Mouse (Mus musculus) liver, embryonic 14.5 days (tissue): Measurements from ENCODE around the gene Gm21987. TPM values are rescaled to one million over a fixed set of nuclear protein-coding genes. Genes with fewer than 3 reads are reported as not detected.

Experiments
- ATAC-seq: fragments of 200-750 bp; cut with Nextera tagmentation; 2 replicates; pipeline ENCODE4 v1.8.0; 2017; ENCODE audit warnings: moderate number of reproducible peaks, mild to moderate bottlenecking, moderate library complexity; ENCODE audit not compliant: insufficient read depth
- DNase-seq, 3 experiments: peaks; one replicate each; pipeline ENCODE4 v3.0.0-alpha.2; 2012 to 2013; ENCODE audit warnings: low read depth in 3 of 3, low spot score in 3 of 3
- H3K27ac ChIP-seq: fragments of 300-500 bp; sonication (generic); 2 replicates; pipeline ENCODE4 v1.5.1; 2014; ENCODE audit warnings: moderate library complexity, mild to moderate bottlenecking, control low read depth, inconsistent platforms
- H3K27me3 ChIP-seq: fragments of 300-500 bp; sonication (generic); 2 replicates; pipeline ENCODE4 v1.6.1; 2014; ENCODE audit warnings: mild to moderate bottlenecking, low read length, moderate library complexity; ENCODE audit not compliant: control insufficient read depth, insufficient read depth
- H3K36me3 ChIP-seq: fragments of 300-500 bp; sonication (generic); replicated peaks from 2 replicates; pipeline ENCODE4 v1.6.1; 2014; ENCODE audit warnings: low read depth; ENCODE audit not compliant: control insufficient read depth, insufficient read depth
- H3K4me1 ChIP-seq, 2 experiments: fragments of 200-500 bp in 1 of 2; fragments of 300-500 bp in 1 of 2; sonication (generic) in 1 of 2; replicated peaks; 2 replicates each; pipeline ENCODE4 v1.6.1; 2012 to 2014; ENCODE audit warnings: antibody characterized with exemption in 1 of 2, inconsistent platforms in 1 of 2, low read length in 1 of 2; ENCODE audit not compliant: control insufficient read depth in 2 of 2, insufficient read depth in 2 of 2
- H3K4me2 ChIP-seq: fragments of 300-500 bp; sonication (generic); 2 replicates; pipeline ENCODE4 v1.6.1; 2014; ENCODE audit warnings: low read depth, mild to moderate bottlenecking, control low read depth, moderate library complexity
- H3K4me3 ChIP-seq, 2 experiments: fragments of 200-500 bp in 1 of 2; fragments of 300-500 bp in 1 of 2; sonication (generic) in 1 of 2; 2 replicates each; pipeline ENCODE4 v1.5.1; 2012 to 2014; ENCODE audit warnings: low read depth in 2 of 2, low read length in 2 of 2, mild to moderate bottlenecking in 2 of 2, control low read depth in 1 of 2, inconsistent platforms in 1 of 2, moderate library complexity in 1 of 2; ENCODE audit not compliant: insufficient read depth in 1 of 2
- H3K9ac ChIP-seq: fragments of 300-500 bp; sonication (generic); replicated peaks from 2 replicates; pipeline ENCODE4 v1.6.1; 2014; ENCODE audit warnings: mild to moderate bottlenecking, control low read depth, moderate library complexity
- H3K9me3 ChIP-seq: fragments of 300-500 bp; sonication (generic); 2 replicates; pipeline ENCODE4 v1.6.1; 2016; ENCODE audit warnings: low read length, mixed read lengths; ENCODE audit not compliant: control insufficient read depth
- CTCF ChIP-seq: IDR thresholded peaks from 2 replicates; pipeline ENCODE4 v1.5.1; 2016; ENCODE audit warnings: antibody characterized with exemption, low read depth, control low read depth
- EP300 ChIP-seq: IDR thresholded peaks from 2 replicates; pipeline ENCODE4 v1.6.1; 2016; ENCODE audit warnings: antibody characterized with exemption, low read depth
- WGBS: fragments of 180-500 bp; shearing (Covaris S2); extraction: QIAGEN DNeasy Blood & Tissue Kit; methylation state at CpG from one replicate; pipeline ENCODE4 v1.1.7; 2014; ENCODE audit not compliant: insufficient replicate concordance; 5-methylcytosine and 5-hydroxymethylcytosine counted together
- polyA plus RNA-seq, 2 experiments: library from polyadenylated mRNA; depleted of rRNA in 1 of 2; stranded (reverse) in 1 of 2; unstranded in 1 of 2; fragments of >200 nt; fragmentation: Nextera tagmentation in 1 of 2; extraction: Ambion mirVana in 1 of 2; gene quantifications; 2 replicates each; pipeline versions ENCODE4 v1.2.1 to v1.2.3; 2012 to 2014

Gm21987 gene
- polyA plus RNA-seq, 2 experiments: not detected

GRCm38 (mm10) chr16:38388757-38389156, 41.9 kb downstream of the Gm21987 start:
- TF ChIP-seq CTCF: no peak
- no peak for TF ChIP-seq EP300
- Histone ChIP-seq H3K9me3 (no peaks in the 10 kb centered on the region), H3K4me3 (no peak overlapping the region), H3K27ac (no peak overlapping the region), H3K4me2 (no peak overlapping the region), H3K27me3 (no peaks in the 10 kb centered on the region), H3K4me1 (peaks cover 29 to 39% of the 10 kb centered on the region in 2 experiments), H3K36me3 (no peaks in the 10 kb centered on the region), H3K9ac (no peak overlapping the region)
- DNase-seq (no peak), ATAC-seq (no peak)
- WGBS: 72% methylated on average over 6 of the region's 6 CpGs

GRCm38 (mm10) chr16:38389284-38389893, 42.5 kb downstream of the Gm21987 start:
- 69% methylated on average over 8 of the region's 8 CpGs for whole genome bisulfite sequencing
- ATAC-seq: no peak
- H3K9me3 ChIP-seq: no peaks in the 10 kb centered on the region

GRCm38 (mm10) chr16:38390322-38390721, 43.5 kb downstream of the Gm21987 start:
- Histone ChIP-seq H3K4me2 (no peak overlapping the region), H3K9me3 (no peaks in the 10 kb centered on the region), H3K4me1 (peaks cover 14 to 29% of the 10 kb centered on the region in 2 experiments), H3K27ac (no peak overlapping the region), H3K27me3 (no peaks in the 10 kb centered on the region), H3K36me3 (no peaks in the 10 kb centered on the region), H3K4me3 (no peak overlapping the region), H3K9ac (no peak overlapping the region)
- DNase-seq (no peak), ATAC-seq (no peak)
- 72% methylated on average over 7 of the region's 7 CpGs for WGBS
- TF ChIP-seq EP300: no peak

More at GRCm38 (mm10) chr16:38389284-38389893, 42.5 kb downstream of the Gm21987 start:
- Histone ChIP-seq H3K27ac (no peak overlapping the region), H3K27me3 (no peaks in the 10 kb centered on the region), H3K9ac (no peak overlapping the region), H3K4me3 (no peak overlapping the region), H3K4me2 (no peak overlapping the region), H3K36me3 (no peaks in the 10 kb centered on the region), H3K4me1 (peaks cover 23 to 35% of the 10 kb centered on the region in 2 experiments)
- no peak for TF ChIP-seq EP300
- TF ChIP-seq CTCF: no peak
- DNase-seq: no peak

GRCm38 (mm10) chr16:38392126-38392894, 45.5 kb downstream of the Gm21987 start:
- Histone ChIP-seq H3K4me1 (peaks cover 4 to 20% of the 10 kb centered on the region in 2 experiments), H3K4me2 (no peak overlapping the region), H3K27ac (no peak overlapping the region), H3K36me3 (no peaks in the 10 kb centered on the region), H3K4me3 (no peak overlapping the region), H3K9ac (no peak overlapping the region), H3K27me3 (no peaks in the 10 kb centered on the region), H3K9me3 (no peaks in the 10 kb centered on the region)
- ATAC-seq: no peak
- WGBS: 78% methylated on average over 23 of the region's 23 CpGs
- no peak for TF ChIP-seq EP300
- DNase-seq: no peak

- no peak for ATAC-seq
- no peak for DNase-seq
- Histone ChIP-seq H3K27me3 (no peaks in the 10 kb centered on the region), H3K27ac (no peak overlapping the region), H3K36me3 (no peaks in the 10 kb centered on the region), H3K4me1 (peaks cover 0 to 20% of the 10 kb centered on the region in 2 experiments; a peak in 2 of 4 replicates), H3K9ac (no peak overlapping the region), H3K9me3 (no peaks in the 10 kb centered on the region), H3K4me3 (no peak overlapping the region), H3K4me2 (no peak overlapping the region)
- TF ChIP-seq EP300 (no peak), CTCF (no peak)
- WGBS: 53% methylated on average over 8 of the region's 8 CpGs
These were observed 47.4 kb downstream of the Gm21987 start for GRCm38 (mm10) chr16:38394191-38394618.
